Mouse (Mus musculus) bone marrow macrophage, adult 2 months (primary cell): Measurements from ENCODE around the gene Kif21a.

Source experiments
- CTCF ChIP-seq: IDR thresholded peaks from 2 replicates; pipeline ENCODE4 v1.5.1; 2012; ENCODE audit warnings: low read depth, mild to moderate bottlenecking, low read length, moderate library complexity
- POLR2A ChIP-seq: IDR thresholded peaks from 2 replicates; pipeline ENCODE4 v1.6.1; 2012; ENCODE audit warnings: mild to moderate bottlenecking, low read depth, low read length, borderline replicate concordance

DNA sequence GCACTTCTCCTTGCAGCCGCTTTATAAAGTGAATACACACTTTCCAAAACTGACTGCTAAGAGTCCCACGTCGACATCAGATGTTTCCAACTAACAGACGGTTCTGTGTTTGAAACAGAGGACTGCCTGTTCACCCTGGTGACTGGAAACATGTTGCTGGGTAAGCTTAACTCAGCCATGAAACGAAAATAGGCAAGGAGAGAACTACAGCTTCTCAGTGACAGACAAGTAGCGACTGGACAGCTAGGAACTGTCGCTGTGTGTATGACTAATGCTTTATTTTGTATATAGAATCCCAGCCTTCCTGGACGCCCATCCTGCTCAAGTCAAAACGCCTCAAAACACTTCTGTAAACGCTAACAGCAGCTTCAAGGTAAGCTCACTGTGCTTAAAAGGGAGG is 21.3 kb downstream of the Kif21a start:
- no peak for TF ChIP-seq CTCF
- no peak for TF ChIP-seq POLR2A
